Mouse (Mus musculus): ENCODE measurements around the gene Esrrg.

Esrrg gene

DNA sequence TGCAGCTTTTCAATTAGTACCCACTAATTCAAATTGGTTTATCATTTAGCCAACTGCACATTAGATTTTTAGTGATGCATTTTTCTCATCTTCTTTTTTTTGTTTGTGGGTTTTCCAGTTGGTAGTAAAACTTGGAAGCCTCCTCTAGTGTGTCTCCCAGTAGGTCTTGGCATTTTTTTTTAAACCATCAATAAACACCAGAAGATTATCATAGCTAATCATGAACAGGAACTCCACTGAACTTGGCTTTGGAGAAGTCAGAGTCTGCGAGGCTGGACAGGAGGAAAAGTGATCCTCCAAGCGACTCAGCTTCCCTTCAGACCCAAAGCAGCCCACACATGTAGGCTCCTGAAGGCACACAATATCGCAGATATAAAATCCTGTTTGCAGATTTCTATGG, 155.2 kb downstream of the Esrrg start:
- DNase-seq (ENCODE audit: extremely low read depth, low read depth, low spot score), result no peak

GRCm38 (mm10) chr1:187765577-187765976, 157.0 kb downstream of the Esrrg start:
- DNase-seq (ENCODE audit: extremely low read depth, low read depth, low spot score), result no peak

DNA sequence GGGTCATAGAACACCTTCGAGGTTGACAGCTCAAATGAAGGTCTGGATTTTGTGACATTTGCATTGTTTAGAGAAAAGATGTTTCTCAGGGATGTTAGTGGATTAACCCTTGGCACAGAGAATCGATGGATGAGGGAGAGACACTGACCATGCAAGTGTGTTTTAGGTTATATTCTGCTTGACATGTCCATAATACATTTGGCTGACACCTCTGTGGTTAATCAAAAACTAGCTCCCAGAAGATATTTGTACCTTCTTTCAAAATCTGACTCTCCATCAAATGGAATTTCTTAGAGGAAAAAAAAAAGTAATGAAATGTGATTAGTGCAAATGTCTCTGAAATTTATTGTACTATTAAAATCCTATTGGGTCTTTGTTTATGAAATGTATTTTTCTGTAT, 158.8 kb downstream of the Esrrg start:
- no peak for DNase-seq (ENCODE audit: extremely low read depth, low read depth, low spot score)

GRCm38 (mm10) chr1:187770234-187770633, 161.6 kb downstream of the Esrrg start:
- no peak for DNase-seq (ENCODE audit: extremely low read depth, low read depth, low spot score)

DNA sequence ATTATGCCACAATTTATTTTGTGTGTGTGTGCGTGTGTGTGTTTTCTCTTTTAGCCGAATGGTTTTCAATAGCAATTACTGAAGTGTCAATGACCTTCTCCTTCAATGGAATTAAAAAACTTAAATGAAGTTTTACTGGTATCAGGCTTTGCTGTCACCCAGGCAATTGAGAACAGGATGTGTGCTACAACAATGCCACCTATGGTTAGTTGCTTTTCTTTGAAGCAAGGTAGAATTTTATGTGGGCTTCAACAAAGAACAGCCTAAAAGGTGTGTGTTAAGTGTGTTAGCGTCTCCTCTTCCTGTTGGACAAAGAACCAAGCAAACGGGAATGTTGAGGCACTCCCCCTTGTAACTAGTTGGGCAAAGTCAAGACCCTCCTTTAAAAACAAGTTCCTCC, 162.5 kb downstream of the Esrrg start:
- DNase-seq (ENCODE audit: extremely low read depth, low read depth, low spot score), result no peak

DNA sequence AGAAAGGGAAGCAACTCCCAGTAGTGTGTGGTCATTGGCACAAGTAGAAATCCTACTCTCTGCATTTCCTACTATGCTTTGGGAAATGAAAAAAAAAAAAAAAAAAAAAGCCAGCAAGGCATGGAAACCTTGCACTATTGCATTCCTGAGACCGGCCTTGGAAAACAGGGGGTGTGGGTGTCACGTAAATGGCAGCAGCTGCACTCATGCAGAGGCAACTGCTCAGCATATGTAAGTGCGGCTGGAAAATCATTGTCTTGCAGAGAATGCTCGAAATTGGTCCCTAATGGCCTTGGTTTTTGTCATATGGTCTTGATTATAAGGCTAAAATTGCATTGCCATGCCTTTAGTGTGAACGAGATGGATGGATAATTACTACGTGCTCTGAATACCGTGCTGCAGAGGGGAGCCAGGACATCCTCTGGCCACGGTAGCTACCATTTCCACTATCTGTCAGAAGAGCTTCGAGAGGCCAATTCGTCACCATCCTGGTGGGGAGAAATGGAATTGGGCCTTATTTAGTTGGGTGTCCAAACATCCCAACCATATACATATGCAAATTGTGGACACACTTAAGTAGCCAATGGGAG, 171.1 kb downstream of the Esrrg start:
- no peak for DNase-seq (ENCODE audit: extremely low read depth, low read depth, low spot score)

- no peak for DNase-seq (ENCODE audit: extremely low read depth, low read depth, low spot score)
Observed at GRCm38 (mm10) chr1:187785226-187785625, 176.6 kb downstream of the Esrrg start.

GRCm38 (mm10) chr1:187787055-187788016, 178.7 kb downstream of the Esrrg start:
- DNase-seq (ENCODE audit: extremely low read depth, low read depth, low spot score), result no peak

GRCm38 (mm10) chr1:187794240-187794930, 185.8 kb downstream of the Esrrg start:
- DNase-seq (ENCODE audit: extremely low read depth, low read depth, low spot score), result no peak

DNA sequence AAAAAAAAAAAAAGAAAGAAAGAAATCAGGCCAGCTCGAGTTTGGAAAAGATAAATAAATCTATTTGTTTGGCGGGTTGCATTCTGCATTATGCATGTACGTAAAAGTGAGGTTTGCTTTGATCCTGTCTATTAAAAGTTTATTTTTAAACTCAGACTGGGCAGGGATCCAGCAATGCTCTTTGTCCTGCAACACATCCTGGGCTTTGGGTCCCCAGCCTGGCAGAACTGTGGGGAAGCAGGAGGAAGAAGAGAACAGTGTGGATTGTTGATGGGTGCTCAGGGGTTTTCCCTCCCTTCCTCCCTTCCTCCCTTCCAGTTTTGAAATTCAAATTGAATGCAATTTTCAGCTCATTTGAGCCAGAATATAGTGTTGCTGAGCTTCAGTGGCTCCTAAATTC, 187.0 kb downstream of the Esrrg start:
- no peak for DNase-seq (ENCODE audit: extremely low read depth, low read depth, low spot score)

DNA sequence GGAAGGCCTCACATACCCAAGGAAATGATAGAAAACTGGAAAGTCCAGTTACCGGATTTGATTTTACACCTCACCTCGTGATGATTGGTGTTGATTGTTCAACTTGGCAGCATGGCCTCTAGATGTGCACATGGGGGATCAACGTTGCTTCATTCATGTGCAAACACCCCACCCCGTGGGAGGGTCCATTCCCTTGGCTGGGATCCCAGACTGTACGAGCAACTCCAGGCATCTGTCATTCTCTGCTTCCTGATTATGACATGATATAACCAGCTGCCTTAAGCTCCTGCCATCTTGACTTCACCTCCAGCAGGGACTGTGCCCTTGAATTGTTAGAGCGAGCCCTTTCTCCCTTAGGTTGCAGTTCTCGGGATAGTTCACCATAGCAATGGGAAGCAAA, 190.7 kb downstream of the Esrrg start:
- peak; percentile 39 for DNase-seq (ENCODE audit: extremely low read depth, low read depth, low spot score)

- no peak for DNase-seq (ENCODE audit: extremely low read depth, low read depth, low spot score)
Observed at GRCm38 (mm10) chr1:187800761-187801160, 192.2 kb downstream of the Esrrg start.

DNA sequence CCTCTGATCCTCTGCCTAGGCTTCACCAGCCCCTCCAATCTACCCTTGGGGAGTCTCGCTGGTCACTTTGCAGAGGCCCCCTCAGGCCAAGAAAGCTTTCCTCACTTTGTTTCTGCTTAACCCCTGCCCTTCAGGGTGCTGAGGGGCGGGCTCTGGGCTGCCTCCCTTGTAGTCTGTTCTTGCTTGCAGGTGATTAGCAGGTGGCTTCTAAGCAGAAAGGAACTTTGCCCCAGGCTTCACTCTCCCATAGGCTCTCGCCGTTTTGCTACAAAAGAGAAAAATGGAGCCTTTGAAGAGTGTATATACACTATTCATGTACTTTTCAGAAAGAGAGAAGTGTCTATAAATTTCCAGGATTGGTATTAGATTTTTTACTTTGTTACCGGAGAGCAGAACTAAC, 195.0 kb downstream of the Esrrg start:
- no peak for DNase-seq (ENCODE audit: extremely low read depth, low read depth, low spot score)

- no peak for DNase-seq (ENCODE audit: extremely low read depth, low read depth, low spot score)
Observed at GRCm38 (mm10) chr1:187803997-187804396, 195.4 kb downstream of the Esrrg start.

DNA sequence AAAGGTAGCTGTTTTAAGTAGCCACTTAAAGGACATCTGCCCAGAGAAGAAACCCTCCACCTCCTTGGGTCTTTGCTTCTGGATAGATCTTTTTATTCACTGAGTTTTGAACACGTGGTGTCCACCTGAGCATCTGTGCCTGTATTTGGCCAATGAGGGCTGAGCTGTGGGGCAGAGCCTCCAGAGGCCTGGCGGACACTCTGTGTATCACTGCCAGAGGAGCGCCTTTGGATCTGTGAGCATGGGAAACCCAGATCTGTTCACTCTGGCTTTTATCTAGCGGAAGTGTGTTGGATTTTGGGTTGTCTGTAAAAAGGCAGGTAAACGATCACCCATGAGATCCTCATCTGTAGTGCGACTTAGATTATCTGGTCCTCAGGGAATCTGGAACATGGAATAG, 196.4 kb downstream of the Esrrg start:
- no peak for DNase-seq (ENCODE audit: extremely low read depth, low read depth, low spot score)

GRCm38 (mm10) chr1:187807477-187808390, 199.1 kb downstream of the Esrrg start:
- DNase-seq (ENCODE audit: extremely low read depth, low read depth, low spot score), result no peak

- no peak for DNase-seq (ENCODE audit: extremely low read depth, low read depth, low spot score)
Observed at GRCm38 (mm10) chr1:187808391-187808922, 199.9 kb downstream of the Esrrg start.

- DNase-seq (ENCODE audit: extremely low read depth, low read depth, low spot score), result no peak
Observed at GRCm38 (mm10) chr1:187809546-187809945, 201.0 kb downstream of the Esrrg start.

- DNase-seq (ENCODE audit: extremely low read depth, low read depth, low spot score), result no peak
Observed at GRCm38 (mm10) chr1:187819406-187819805, 210.8 kb downstream of the Esrrg start.

DNA sequence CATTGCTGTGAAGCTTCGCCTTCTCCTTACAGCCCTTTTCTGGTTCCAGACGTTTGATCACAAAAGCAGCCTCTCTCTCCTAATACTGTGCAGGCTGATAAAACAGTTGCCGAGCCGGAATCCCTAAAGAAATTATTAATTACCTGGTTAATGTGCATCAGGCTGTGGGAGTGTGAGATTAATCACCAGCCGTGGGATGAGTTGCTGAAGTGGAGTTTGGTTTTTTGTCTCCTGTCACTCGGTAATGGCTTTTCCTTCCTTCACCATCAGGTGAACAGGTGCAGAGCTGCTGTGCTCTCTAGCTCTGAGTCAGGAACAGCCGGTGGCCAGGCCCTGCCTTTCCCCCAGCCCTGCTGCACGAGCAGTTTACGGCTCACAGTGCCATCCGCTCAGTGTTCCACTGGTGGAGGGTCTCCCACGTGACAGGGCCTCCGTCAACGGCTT, 212.8 kb downstream of the Esrrg start:
- no peak for DNase-seq (ENCODE audit: extremely low read depth, low read depth, low spot score)
